Mouse (Mus musculus) midbrain, embryonic 10.5 days (tissue): ENCODE measurements around the gene H2-Aa. TPM values are rescaled to one million over a fixed set of nuclear protein-coding genes. Genes with fewer than 3 reads are reported as not detected.
A peak's percentile ranks its signal among the peaks of the same experiment; 100 is the strongest.

Experiments used
- DNase-seq: peaks from one replicate; pipeline ENCODE4 v3.0.0-alpha.2; 2017; ENCODE audit warnings: low spot score
- H3K27ac ChIP-seq: fragments of 300-500 bp; sonication (generic); replicated peaks from 2 replicates; pipeline ENCODE4 v1.5.1; 2016; ENCODE audit warnings: mild to moderate bottlenecking
- H3K27me3 ChIP-seq: fragments of 300-500 bp; sonication (generic); 2 replicates; pipeline ENCODE4 v1.6.1; 2016; ENCODE audit warnings: low read depth, mild to moderate bottlenecking; ENCODE audit not compliant: poor library complexity, severe bottlenecking
- H3K36me3 ChIP-seq: fragments of 300-500 bp; sonication (generic); 2 replicates; pipeline ENCODE4 v1.6.1; 2016; ENCODE audit warnings: mild to moderate bottlenecking, moderate library complexity
- H3K4me1 ChIP-seq: fragments of 300-500 bp; sonication (generic); 2 replicates; pipeline ENCODE4 v1.6.1; 2016
- H3K4me3 ChIP-seq: fragments of 300-500 bp; sonication (generic); 2 replicates; pipeline ENCODE4 v1.5.1; 2016; ENCODE audit warnings: mild to moderate bottlenecking, moderate library complexity
- H3K9me3 ChIP-seq: fragments of 300-500 bp; sonication (generic); replicated peaks from 2 replicates; pipeline ENCODE4 v1.6.1; 2016; ENCODE audit warnings: mild to moderate bottlenecking
- WGBS: fragments of 180-500 bp; shearing (Covaris S2); methylation state at CpG from one replicate; pipeline ENCODE4 v1.1.7; 2016; 5-methylcytosine and 5-hydroxymethylcytosine counted together
- polyA plus RNA-seq: library from polyadenylated mRNA; unstranded; fragments of >200 nt; fragmentation: Nextera tagmentation; extraction: Ambion mirVana; gene quantifications from 2 replicates; pipeline ENCODE4 v1.2.1, GENCODE M21; 2016

Gene H2-Aa
- polyA plus RNA-seq, 1 experiment from 2014 or later, result not detected

- peaks cover 7% of the 10 kb centered on the region for H3K4me1 ChIP-seq
- no peak overlapping the region for H3K4me3 ChIP-seq
- H3K36me3 ChIP-seq, result no peaks in the 10 kb centered on the region
- DNase-seq, result no peak
- 54% methylated on average over 4 of the region's 4 CpGs for WGBS
- H3K27ac ChIP-seq, result no peak overlapping the region
- no peaks in the 10 kb centered on the region for H3K27me3 ChIP-seq
- H3K9me3 ChIP-seq, result no peaks in the 10 kb centered on the region
Measured at GRCm38 (mm10) chr17:34251666-34252065, 36.0 kb downstream of the H2-Aa start.

- Histone ChIP-seq H3K4me3 (no peak overlapping the region), H3K36me3 (no peaks in the 10 kb centered on the region), H3K4me1 (peaks cover 5% of the 10 kb centered on the region; the same call in 1 of the 2 replicates), H3K9me3 (no peaks in the 10 kb centered on the region), H3K27ac (no peak overlapping the region), H3K27me3 (no peaks in the 10 kb centered on the region)
- DNase-seq, result peak; percentile 30
- 18% methylated on average over 4 of the region's 4 CpGs for WGBS
Measured at GRCm38 (mm10) chr17:34249878-34250277, 37.7 kb downstream of the H2-Aa start.

GRCm38 (mm10) chr17:34249361-34249760 lies 38.3 kb downstream of the H2-Aa start:
- 51% methylated on average over 3 of the region's 3 CpGs for WGBS
- Histone ChIP-seq H3K27me3 (no peaks in the 10 kb centered on the region), H3K27ac (no peak overlapping the region)

GRCm38 (mm10) chr17:34248764-34249163 lies 38.9 kb downstream of the H2-Aa start:
- WGBS, result 79% methylated on average over 2 of the region's 2 CpGs
- no peaks in the 10 kb centered on the region for H3K9me3 ChIP-seq
- H3K27me3 ChIP-seq, result no peaks in the 10 kb centered on the region
- no peak overlapping the region for H3K4me3 ChIP-seq
- no peak overlapping the region for H3K27ac ChIP-seq
- H3K4me1 ChIP-seq, result peaks cover 5% of the 10 kb centered on the region; the same call in 1 of the 2 replicates
- no peaks in the 10 kb centered on the region for H3K36me3 ChIP-seq
- DNase-seq, result no peak

More at GRCm38 (mm10) chr17:34249361-34249760, 38.3 kb downstream of the H2-Aa start:
- H3K36me3 ChIP-seq, result no peaks in the 10 kb centered on the region
- H3K4me3 ChIP-seq, result no peak overlapping the region
- DNase-seq, result no peak
- H3K9me3 ChIP-seq, result no peaks in the 10 kb centered on the region
- H3K4me1 ChIP-seq, result peaks cover 5% of the 10 kb centered on the region; the same call in 1 of the 2 replicates

- 82% methylated on average over 3 of the region's 3 CpGs for WGBS
Measured at GRCm38 (mm10) chr17:34247047-34247446, 40.6 kb downstream of the H2-Aa start.

GRCm38 (mm10) chr17:34244656-34245055 lies 43.0 kb downstream of the H2-Aa start:
- Histone ChIP-seq H3K4me1 (peaks cover 5% of the 10 kb centered on the region; the same call in 1 of the 2 replicates), H3K9me3 (peaks cover 6% of the 10 kb centered on the region), H3K4me3 (no peak overlapping the region), H3K27me3 (no peaks in the 10 kb centered on the region), H3K27ac (no peak overlapping the region), H3K36me3 (no peaks in the 10 kb centered on the region)
- DNase-seq, result no peak
- WGBS, result 82% methylated on average over 4 of the region's 4 CpGs

More at GRCm38 (mm10) chr17:34247047-34247446, 40.6 kb downstream of the H2-Aa start:
- DNase-seq, result no peak
- no peaks in the 10 kb centered on the region; the same call in 1 of the 2 replicates for H3K9me3 ChIP-seq
- H3K27me3 ChIP-seq, result no peaks in the 10 kb centered on the region
- peaks cover 5% of the 10 kb centered on the region; the same call in 1 of the 2 replicates for H3K4me1 ChIP-seq
- H3K36me3 ChIP-seq, result no peaks in the 10 kb centered on the region
- no peak overlapping the region for H3K27ac ChIP-seq
- H3K4me3 ChIP-seq, result no peak overlapping the region

GRCm38 (mm10) chr17:34240916-34241315 lies 46.7 kb downstream of the H2-Aa start:
- H3K27ac ChIP-seq, result no peak overlapping the region
- WGBS, result 84% methylated on average over 6 of the region's 6 CpGs
- H3K4me1 ChIP-seq, result no peaks in the 10 kb centered on the region
- H3K4me3 ChIP-seq, result no peak overlapping the region
- H3K27me3 ChIP-seq, result no peaks in the 10 kb centered on the region
- no peaks in the 10 kb centered on the region for H3K36me3 ChIP-seq
- DNase-seq, result no peak
- H3K9me3 ChIP-seq, result peaks cover 6% of the 10 kb centered on the region

GRCm38 (mm10) chr17:34240366-34240765 lies 47.3 kb downstream of the H2-Aa start:
- WGBS, result 66% methylated on average over 3 of the region's 3 CpGs
- DNase-seq, result no peak

GRCm38 (mm10) chr17:34239601-34240041 lies 48.0 kb downstream of the H2-Aa start:
- no peak for DNase-seq
- 78% methylated on average over 10 of the region's 10 CpGs for WGBS
- no peaks in the 10 kb centered on the region for H3K36me3 ChIP-seq

More at GRCm38 (mm10) chr17:34240366-34240765, 47.3 kb downstream of the H2-Aa start:
- no peaks in the 10 kb centered on the region for H3K27me3 ChIP-seq
- no peaks in the 10 kb centered on the region for H3K36me3 ChIP-seq
- no peak overlapping the region for H3K27ac ChIP-seq
- no peak overlapping the region for H3K4me3 ChIP-seq
- H3K4me1 ChIP-seq, result no peaks in the 10 kb centered on the region
- H3K9me3 ChIP-seq, result peaks cover 6% of the 10 kb centered on the region

GRCm38 (mm10) chr17:34238706-34239105 lies 48.9 kb downstream of the H2-Aa start, which contains the start of gene H2-Ob:
Gene H2-Ob (plus strand): TSS chr17:34238903.
- Histone ChIP-seq H3K4me1 (no peaks in the 10 kb centered on the region), H3K36me3 (no peaks in the 10 kb centered on the region), H3K9me3 (peaks cover 6% of the 10 kb centered on the region), H3K4me3 (no peak within 1 kb of the TSS), H3K27ac (no peak within 1 kb of the TSS), H3K27me3 (no peaks in the 10 kb centered on the region)
- DNase-seq, result no peak
- WGBS, result 64% methylated on average over 3 of the region's 3 CpGs

More at GRCm38 (mm10) chr17:34239601-34240041, 48.0 kb downstream of the H2-Aa start:
- Histone ChIP-seq H3K9me3 (peaks cover 6% of the 10 kb centered on the region), H3K4me1 (no peaks in the 10 kb centered on the region), H3K27me3 (no peaks in the 10 kb centered on the region), H3K27ac (no peak overlapping the region), H3K4me3 (no peak overlapping the region)

- H3K27ac ChIP-seq, result no peak overlapping the region
- H3K4me3 ChIP-seq, result no peak overlapping the region
- H3K4me1 ChIP-seq, result no peaks in the 10 kb centered on the region
- peaks cover 6% of the 10 kb centered on the region for H3K9me3 ChIP-seq
- H3K27me3 ChIP-seq, result no peaks in the 10 kb centered on the region
- WGBS, result 86% methylated on average over 3 of the region's 3 CpGs
- H3K36me3 ChIP-seq, result no peaks in the 10 kb centered on the region
- no peak for DNase-seq
Measured at GRCm38 (mm10) chr17:34237741-34238140, 49.9 kb downstream of the H2-Aa start.

- Histone ChIP-seq H3K4me3 (no peak overlapping the region), H3K9me3 (peaks cover 5% of the 10 kb centered on the region; the same call in 1 of the 2 replicates), H3K4me1 (no peaks in the 10 kb centered on the region), H3K27me3 (no peaks in the 10 kb centered on the region), H3K36me3 (no peaks in the 10 kb centered on the region), H3K27ac (no peak overlapping the region)
- WGBS, result 86% methylated on average over 5 of the region's 5 CpGs
- DNase-seq, result no peak
Measured at GRCm38 (mm10) chr17:34236691-34237090, 50.9 kb downstream of the H2-Aa start.

- no peaks in the 10 kb centered on the region for H3K27me3 ChIP-seq
- no peaks in the 10 kb centered on the region for H3K9me3 ChIP-seq
- no peaks in the 10 kb centered on the region for H3K4me1 ChIP-seq
- DNase-seq, result peak; percentile 42
- WGBS, result 61% methylated on average over 9 of the region's 9 CpGs
- no peak overlapping the region for H3K4me3 ChIP-seq
- no peak overlapping the region for H3K27ac ChIP-seq
- H3K36me3 ChIP-seq, result no peaks in the 10 kb centered on the region
Measured at GRCm38 (mm10) chr17:34234926-34235325, 52.7 kb downstream of the H2-Aa start.
